Mouse (Mus musculus): ENCODE data around the gene Lck. TPM values are rescaled to one million over a fixed set of nuclear protein-coding genes. Genes with fewer than 3 reads are reported as not detected.

Lck gene
- polyA plus RNA-seq, 1 experiment from 2014 or later, result 3.1 TPM

GRCm38 (mm10) chr4:129500607-129501566, 72.6 kb downstream of the Lck start:
- no peaks in the 10 kb centered on the region for H3K36me3 ChIP-seq (ENCODE audit: control insufficient read depth, insufficient read depth)
- 3% methylated on average over 49 of the region's 49 CpGs for WGBS

GRCm38 (mm10) chr4:129500017-129500416, 73.4 kb downstream of the Lck start:
- H3K36me3 ChIP-seq (ENCODE audit: control insufficient read depth, insufficient read depth), result no peaks in the 10 kb centered on the region
- H3K4me3 ChIP-seq (ENCODE audit: low read depth, low read length), result peak overlapping the region; percentile 52
- no peak for TF ChIP-seq CTCF (IDR thresholded peaks at IDR 0.05; ENCODE audit: low read depth)
- ATAC-seq, result no peak
- H3K9me3 ChIP-seq (ENCODE audit: control insufficient read depth), result no peaks in the 10 kb centered on the region
- no peaks in the 10 kb centered on the region for H3K27me3 ChIP-seq (replicated peaks; ENCODE audit: control insufficient read depth, insufficient read depth, low read length)
- no peak overlapping the region; the same call in 1 of the 2 replicates for H3K9ac ChIP-seq (ENCODE audit: low read depth, low read length)
- peak overlapping the region; percentile 81 for H3K4me2 ChIP-seq (replicated peaks; ENCODE audit: low read depth)
- H3K4me1 ChIP-seq (replicated peaks; ENCODE audit: control insufficient read depth, insufficient read depth, low read length), result peaks cover 19% of the 10 kb centered on the region
- 81% methylated on average over 8 of the region's 8 CpGs for WGBS
- H3K27ac ChIP-seq (ENCODE audit: low read depth, low read length), result no peak overlapping the region; the same call in 1 of the 2 replicates

More at GRCm38 (mm10) chr4:129500607-129501566, 72.6 kb downstream of the Lck start:
- Histone ChIP-seq H3K27ac (ENCODE audit: low read depth, low read length) (peak overlapping the region; percentile 78), H3K9ac (ENCODE audit: low read depth, low read length) (peak overlapping the region; percentile 40), H3K4me2 (replicated peaks; ENCODE audit: low read depth) (peak overlapping the region; percentile 81), H3K9me3 (ENCODE audit: control insufficient read depth) (no peaks in the 10 kb centered on the region), H3K27me3 (replicated peaks; ENCODE audit: control insufficient read depth, insufficient read depth, low read length) (no peaks in the 10 kb centered on the region), H3K4me3 (ENCODE audit: low read depth, low read length) (peak overlapping the region; percentile 52), H3K4me1 (replicated peaks; ENCODE audit: control insufficient read depth, insufficient read depth, low read length) (peaks cover 19% of the 10 kb centered on the region)
- peak; percentile 57 for ATAC-seq
- no peak; the same call in 1 of the 2 replicates for TF ChIP-seq CTCF (IDR thresholded peaks at IDR 0.05; ENCODE audit: low read depth)

DNA sequence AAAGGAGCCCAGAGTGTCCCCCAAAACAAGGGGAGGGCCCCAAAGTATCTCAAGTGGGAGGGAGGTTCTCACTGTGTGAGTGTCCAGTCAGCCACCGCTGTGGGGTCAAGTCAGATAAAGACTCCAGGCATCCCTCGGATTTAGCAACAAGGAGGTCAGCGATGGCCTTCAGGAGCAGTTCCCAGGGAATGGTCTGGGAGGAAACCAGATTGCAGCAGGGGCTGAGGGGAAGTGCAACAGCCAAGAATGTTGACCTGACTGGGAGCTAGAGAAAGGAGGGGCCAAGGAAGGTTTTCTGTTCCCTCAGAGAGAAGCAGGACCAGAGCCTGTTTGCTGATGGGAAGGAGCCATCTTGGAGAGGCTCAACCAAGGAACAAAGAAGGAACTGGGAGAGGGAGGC, 74.5 kb downstream of the Lck start:
- WGBS, result 71% methylated on average over 3 of the region's 3 CpGs
- no peak for ATAC-seq
- no peaks in the 10 kb centered on the region for H3K9me3 ChIP-seq (ENCODE audit: control insufficient read depth)
- no peak overlapping the region for H3K4me2 ChIP-seq (replicated peaks; ENCODE audit: low read depth)
- H3K27ac ChIP-seq (ENCODE audit: low read depth, low read length), result no peak overlapping the region
- no peak overlapping the region for H3K4me3 ChIP-seq (ENCODE audit: low read depth, low read length)
- no peak for TF ChIP-seq CTCF (IDR thresholded peaks at IDR 0.05; ENCODE audit: low read depth)
- peaks cover 12% of the 10 kb centered on the region; the same call in 1 of the 2 replicates for H3K4me1 ChIP-seq (replicated peaks; ENCODE audit: control insufficient read depth, insufficient read depth, low read length)
- H3K9ac ChIP-seq (ENCODE audit: low read depth, low read length), result no peak overlapping the region
- no peaks in the 10 kb centered on the region for H3K36me3 ChIP-seq (ENCODE audit: control insufficient read depth, insufficient read depth)
- no peaks in the 10 kb centered on the region for H3K27me3 ChIP-seq (replicated peaks; ENCODE audit: control insufficient read depth, insufficient read depth, low read length)

Small RNA genes within 50 kb of the gene (microRNA-seq; reads per million reads assigned to microRNA genes)
- gene Mir8119, result not detected

Other genes starting within 250 kb of the Lck start
- 159 and 175 TPM in 2 replicates for gene Rbbp4, start 238.3 kb downstream of the Lck start, polyA plus RNA-seq (2015; fragmentation: Nextera tagmentation; extraction: Ambion mirVana)
- 92.9 and 94.5 TPM in 2 replicates for gene Zbtb8os, start 237.9 kb downstream of the Lck start, polyA plus RNA-seq (2015; fragmentation: Nextera tagmentation; extraction: Ambion mirVana)
- gene Zbtb8a, start 195.5 kb downstream of the Lck start, polyA plus RNA-seq (2015; fragmentation: Nextera tagmentation; extraction: Ambion mirVana), result 6.8 and 7.1 TPM in 2 replicates
- 0.14 and 0.29 TPM in 2 replicates for gene Zbtb8b, start 132.8 kb downstream of the Lck start, polyA plus RNA-seq (2015; fragmentation: Nextera tagmentation; extraction: Ambion mirVana)
- 23.6 and 24.8 TPM in 2 replicates for gene Bsdc1, start 112.1 kb downstream of the Lck start, polyA plus RNA-seq (2015; fragmentation: Nextera tagmentation; extraction: Ambion mirVana)
- gene Tssk3, start 82.6 kb downstream of the Lck start, polyA plus RNA-seq (2015; fragmentation: Nextera tagmentation; extraction: Ambion mirVana), result not detected in 2 replicates
- gene Fam229a, start 82.5 kb downstream of the Lck start, polyA plus RNA-seq (2015; fragmentation: Nextera tagmentation; extraction: Ambion mirVana), result 0.22 TPM in 1 of 2 replicates, not detected in the other
- gene Marcksl1, start 60.1 kb downstream of the Lck start, polyA plus RNA-seq (2015; fragmentation: Nextera tagmentation; extraction: Ambion mirVana), result 126 and 142 TPM in 2 replicates
- gene Hdac1, start 30.9 kb downstream of the Lck start, polyA plus RNA-seq (2015; fragmentation: Nextera tagmentation; extraction: Ambion mirVana), result 89.9 and 91.7 TPM in 2 replicates
- gene Fam167b, start 4.9 kb upstream of the Lck start, polyA plus RNA-seq (2015; fragmentation: Nextera tagmentation; extraction: Ambion mirVana), result 1.4 and 1.7 TPM in 2 replicates
- 139 and 144 TPM in 2 replicates for gene Eif3i, start 27.0 kb upstream of the Lck start, polyA plus RNA-seq (2015; fragmentation: Nextera tagmentation; extraction: Ambion mirVana)
- 135 and 146 TPM in 2 replicates for gene Tmem234, start 27.0 kb upstream of the Lck start, polyA plus RNA-seq (2015; fragmentation: Nextera tagmentation; extraction: Ambion mirVana)
- gene Dcdc2b, start 40.6 kb upstream of the Lck start, polyA plus RNA-seq (2015; fragmentation: Nextera tagmentation; extraction: Ambion mirVana), result 1.1 and 1.2 TPM in 2 replicates
- gene Iqcc, start 45.5 kb upstream of the Lck start, polyA plus RNA-seq (2015; fragmentation: Nextera tagmentation; extraction: Ambion mirVana), result 15.9 and 17.9 TPM in 2 replicates
- gene Ccdc28b, start 50.3 kb upstream of the Lck start, polyA plus RNA-seq (2015; fragmentation: Nextera tagmentation; extraction: Ambion mirVana), result 29.6 and 32.0 TPM in 2 replicates
- gene Txlna, start 67.4 kb upstream of the Lck start, polyA plus RNA-seq (2015; fragmentation: Nextera tagmentation; extraction: Ambion mirVana), result 18.5 and 19.2 TPM in 2 replicates
- gene Kpna6, start 99.1 kb upstream of the Lck start, polyA plus RNA-seq (2015; fragmentation: Nextera tagmentation; extraction: Ambion mirVana), result 8.3 and 9.8 TPM in 2 replicates
- 4.0 and 4.6 TPM in 2 replicates for gene Tmem39b, start 123.2 kb upstream of the Lck start, polyA plus RNA-seq (2015; fragmentation: Nextera tagmentation; extraction: Ambion mirVana)
- 33.9 and 40.0 TPM in 2 replicates for gene Khdrbs1, start 168.7 kb upstream of the Lck start, polyA plus RNA-seq (2015; fragmentation: Nextera tagmentation; extraction: Ambion mirVana)
- gene Ptp4a2, start 237.6 kb upstream of the Lck start, polyA plus RNA-seq (2015; fragmentation: Nextera tagmentation; extraction: Ambion mirVana), result 321 and 331 TPM in 2 replicates

All from intestine, postnatal 0 days (tissue).